Mouse (Mus musculus) left cerebral cortex, adult 6 months (tissue): ENCODE data around the gene Mpig6b. TPM values are rescaled to one million over a fixed set of nuclear protein-coding genes. Genes with fewer than 3 reads are reported as not detected.

ENCODE experiments used
- long read RNA-seq, 2 experiments: library from polyadenylated mRNA; unstranded; transcript quantifications; one replicate each; pipeline ENCODE4 v2.0.0; 2019 to 2020
- polyA plus RNA-seq: library from polyadenylated mRNA; unstranded; fragments of <200 nt; fragmentation: Nextera tagmentation; gene quantifications from 2 replicates; pipeline ENCODE4 v1.2.3, GENCODE M21; 2021

Mpig6b gene
- polyA plus RNA-seq = not detected in 2 replicates
- long read RNA-seq, experiment 1 = 0 reads
- long read RNA-seq, experiment 2 = 0 reads

GRCm38 (mm10) chr17:35066084-35066483 is at the start of gene Mpig6b:
Gene Mpig6b (minus strand): TSS chr17:35066184.

GRCm38 (mm10) chr17:35115046-35116019 is 49.3 kb upstream of the Mpig6b start, which contains the start of gene Ly6g5b:
Gene Ly6g5b (minus strand): TSS chr17:35115428.

GRCm38 (mm10) chr17:35108097-35108496 is 42.1 kb upstream of the Mpig6b start, which contains the start of gene Ly6g5c:
Gene Ly6g5c (plus strand): TSS chr17:35108279.

GRCm38 (mm10) chr17:35088825-35089644 is 23.1 kb upstream of the Mpig6b start, which contains the start of gene Abhd16a:
Gene Abhd16a (plus strand): TSS chr17:35089263.

GRCm38 (mm10) chr17:35085208-35085865 is 19.4 kb upstream of the Mpig6b start, which contains the start of gene Ly6g6f:
Gene Ly6g6f (minus strand): TSS chr17:35085610.

GRCm38 (mm10) chr17:35077786-35078233 is 11.8 kb upstream of the Mpig6b start, which contains the start of gene Ly6g6d:
Gene Ly6g6d (minus strand): TSS chr17:35078065.

GRCm38 (mm10) chr17:35076507-35077176 is 10.7 kb upstream of the Mpig6b start, which contains the start of gene Ly6g6e:
Gene Ly6g6e (plus strand): TSS chr17:35076902.

GRCm38 (mm10) chr17:35064951-35065947 is 735 bp downstream of the Mpig6b start, which contains the start of gene Ly6g6c:
Gene Ly6g6c (plus strand): TSS chr17:35065388.

GRCm38 (mm10) chr17:35058911-35059892 is 6.8 kb downstream of the Mpig6b start, which contains the start of gene Ddah2:
Gene Ddah2 (plus strand): TSS chr17:35059035.

GRCm38 (mm10) chr17:35049561-35050016 is 16.4 kb downstream of the Mpig6b start, which contains the start of gene Clic1:
Gene Clic1 (plus strand): TSS chr17:35049966.

GRCm38 (mm10) chr17:35046681-35047455 is 19.1 kb downstream of the Mpig6b start, which contains the start of gene Msh5:
Gene Msh5 (minus strand): TSS chr17:35046745.

GRCm38 (mm10) chr17:35027277-35028068 is 38.5 kb downstream of the Mpig6b start, which contains the start of gene Sapcd1:
Gene Sapcd1 (minus strand): TSS chr17:35028016.

GRCm38 (mm10) chr17:35016376-35016775 is 49.6 kb downstream of the Mpig6b start, which contains the start of gene Vwa7:
Gene Vwa7 (plus strand): TSS chr17:35016579.

